Mouse (Mus musculus): ENCODE data around the gene Gm11037. TPM values are rescaled to one million over a fixed set of nuclear protein-coding genes. Genes with fewer than 3 reads are reported as not detected.
A peak's percentile ranks its signal among the peaks of the same experiment; 100 is the strongest.

The Gm11037 gene
- polyA plus RNA-seq, 1 experiment: not detected

DNA sequence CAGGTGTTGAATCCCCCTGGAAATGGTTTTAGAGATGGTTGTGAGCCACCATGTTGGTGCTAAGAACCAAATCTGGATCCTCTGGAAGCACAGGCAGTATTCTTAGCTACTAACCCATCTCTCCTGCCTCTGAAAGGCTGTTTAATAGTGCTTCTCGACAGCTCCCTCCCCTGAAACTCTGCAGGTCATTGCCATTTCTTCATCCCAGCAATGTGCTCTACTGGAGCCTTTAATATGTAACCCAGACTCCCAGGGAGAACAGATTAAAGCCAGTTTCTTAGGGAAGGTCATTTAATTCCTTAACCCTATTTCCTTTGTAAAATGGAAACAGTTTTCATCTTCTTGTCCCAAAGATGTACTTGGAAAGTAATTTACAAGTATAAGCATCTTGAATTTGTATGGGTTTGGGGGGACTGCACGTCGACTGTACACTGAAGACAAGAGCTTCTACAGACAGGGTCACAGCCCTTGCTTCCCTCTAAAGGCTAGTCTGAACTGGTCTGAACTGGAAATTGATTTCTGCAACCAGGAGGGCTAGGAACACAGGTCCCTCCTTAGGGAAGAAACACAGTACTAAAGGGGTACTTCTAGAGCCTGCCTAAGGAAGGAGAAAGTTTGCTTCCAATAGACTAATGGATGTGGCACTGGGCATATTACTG, 42.1 kb downstream of the Gm11037 start:
- Histone ChIP-seq H3K27ac (ENCODE audit: control insufficient read depth, insufficient read depth, low read length) (no peak overlapping the region), H3K4me1 (replicated peaks; ENCODE audit: control insufficient read depth, insufficient read depth, low read length) (peaks cover 23% of the 10 kb centered on the region)
- WGBS: 88% methylated on average over 3 of the region's 3 CpGs

DNA sequence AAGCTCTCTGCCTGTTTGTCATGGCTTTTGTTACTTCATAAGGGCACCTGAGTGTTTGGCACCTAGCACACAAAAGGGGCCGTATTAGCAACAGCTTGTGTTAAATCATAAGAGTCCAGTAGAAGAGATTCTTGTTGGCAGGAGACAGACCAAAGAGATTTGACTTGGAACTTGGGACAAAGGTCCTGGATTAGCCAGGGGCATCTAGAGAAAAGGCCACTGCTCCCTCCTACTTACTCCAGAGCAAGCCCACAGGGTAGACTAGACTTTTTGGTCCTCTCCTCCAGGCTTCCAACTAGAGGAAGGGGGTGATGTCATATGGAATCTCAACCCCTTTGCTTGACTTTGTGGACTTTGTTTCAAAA, 42.6 kb downstream of the Gm11037 start:
- TF ChIP-seq POLR2A (IDR thresholded peaks at IDR 0.05; ENCODE audit: control insufficient read depth, extremely low read depth, insufficient read depth, low read length, poor library complexity): no peak
- TF ChIP-seq CTCF (IDR thresholded peaks at IDR 0.05; ENCODE audit: borderline replicate concordance, control insufficient read depth, extremely low read depth, insufficient read depth, low read length, poor library complexity): no peak
- no peak overlapping the region for H3K27ac ChIP-seq (ENCODE audit: control insufficient read depth, insufficient read depth, low read length)
- H3K4me3 ChIP-seq (ENCODE audit: control insufficient read depth, insufficient read depth, low read length): no peak overlapping the region
- DNase-seq: no peak
- H3K4me1 ChIP-seq (replicated peaks; ENCODE audit: control insufficient read depth, insufficient read depth, low read length): peaks cover 23% of the 10 kb centered on the region
- 95% methylated on average over 1 of the region's 1 CpGs for WGBS
- no peaks in the 10 kb centered on the region; the same call in 1 of the 2 replicates for H3K27me3 ChIP-seq (ENCODE audit: control insufficient read depth, insufficient read depth, low read length)
- no peaks in the 10 kb centered on the region for H3K36me3 ChIP-seq (ENCODE audit: control insufficient read depth, insufficient read depth, low read length)

More for the DNA sequence above, 42.1 kb downstream of the Gm11037 start:
- no peak for DNase-seq
- TF ChIP-seq CTCF (IDR thresholded peaks at IDR 0.05; ENCODE audit: borderline replicate concordance, control insufficient read depth, extremely low read depth, insufficient read depth, low read length, poor library complexity) (no peak), POLR2A (IDR thresholded peaks at IDR 0.05; ENCODE audit: control insufficient read depth, extremely low read depth, insufficient read depth, low read length, poor library complexity) (no peak)
- Histone ChIP-seq H3K36me3 (ENCODE audit: control insufficient read depth, insufficient read depth, low read length) (no peaks in the 10 kb centered on the region), H3K4me3 (ENCODE audit: control insufficient read depth, insufficient read depth, low read length) (no peak overlapping the region), H3K27me3 (ENCODE audit: control insufficient read depth, insufficient read depth, low read length) (no peaks in the 10 kb centered on the region; the same call in 1 of the 2 replicates)

DNA sequence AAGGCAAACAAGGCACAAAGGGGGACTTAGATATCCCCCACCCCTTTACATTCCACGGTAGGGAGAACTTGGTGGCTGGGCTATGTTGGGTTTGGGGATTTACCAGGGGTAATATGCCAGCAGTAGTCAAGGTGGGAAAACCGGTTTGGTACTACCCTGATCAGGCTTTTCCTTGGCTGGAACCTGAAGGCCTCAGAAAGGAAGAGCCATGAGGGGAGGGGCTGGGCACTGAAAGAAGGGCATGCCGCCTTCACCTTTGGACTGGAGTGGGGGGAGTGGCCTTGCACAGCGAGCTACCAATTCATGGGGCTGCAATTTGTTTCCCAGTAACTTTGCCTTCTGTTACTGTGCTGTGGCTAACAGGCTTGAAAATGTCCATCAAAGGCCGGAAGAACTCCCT, 43.2 kb downstream of the Gm11037 start:
- H3K27ac ChIP-seq (ENCODE audit: control insufficient read depth, insufficient read depth, low read length): no peak overlapping the region
- H3K27me3 ChIP-seq (ENCODE audit: control insufficient read depth, insufficient read depth, low read length): no peaks in the 10 kb centered on the region; the same call in 1 of the 2 replicates
- peaks cover 20% of the 10 kb centered on the region for H3K4me1 ChIP-seq (replicated peaks; ENCODE audit: control insufficient read depth, insufficient read depth, low read length)
- no peak for DNase-seq
- H3K36me3 ChIP-seq (ENCODE audit: control insufficient read depth, insufficient read depth, low read length): no peaks in the 10 kb centered on the region
- 95% methylated on average over 5 of the region's 5 CpGs for WGBS
- TF ChIP-seq CTCF (IDR thresholded peaks at IDR 0.05; ENCODE audit: borderline replicate concordance, control insufficient read depth, extremely low read depth, insufficient read depth, low read length, poor library complexity): no peak
- TF ChIP-seq POLR2A (IDR thresholded peaks at IDR 0.05; ENCODE audit: control insufficient read depth, extremely low read depth, insufficient read depth, low read length, poor library complexity): no peak
- no peak overlapping the region for H3K4me3 ChIP-seq (ENCODE audit: control insufficient read depth, insufficient read depth, low read length)

DNA sequence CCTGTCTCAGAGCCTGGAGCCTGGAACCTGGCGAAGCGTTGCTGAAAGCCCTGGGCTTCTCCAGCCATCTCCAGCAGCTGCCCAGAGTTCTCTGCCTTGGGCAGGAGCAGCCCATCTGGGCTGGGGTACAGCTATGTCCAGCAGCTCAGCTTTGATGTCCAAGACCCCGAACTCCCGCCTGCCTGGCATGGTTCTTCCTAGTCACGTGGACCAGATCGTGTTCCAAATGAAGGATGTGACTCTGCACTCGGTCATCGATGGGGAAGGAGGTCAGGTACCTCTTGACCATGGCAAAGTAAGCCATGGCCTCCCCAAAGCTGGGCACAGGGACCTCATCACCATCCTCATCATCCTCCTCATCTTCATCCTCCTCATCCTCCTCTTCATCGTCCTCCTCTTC, 44.6 kb downstream of the Gm11037 start:
- TF ChIP-seq CTCF (IDR thresholded peaks at IDR 0.05; ENCODE audit: borderline replicate concordance, control insufficient read depth, extremely low read depth, insufficient read depth, low read length, poor library complexity) (no peak), POLR2A (IDR thresholded peaks at IDR 0.05; ENCODE audit: control insufficient read depth, extremely low read depth, insufficient read depth, low read length, poor library complexity) (no peak)
- Histone ChIP-seq H3K27ac (ENCODE audit: control insufficient read depth, insufficient read depth, low read length) (no peak overlapping the region), H3K4me3 (ENCODE audit: control insufficient read depth, insufficient read depth, low read length) (no peak overlapping the region), H3K27me3 (ENCODE audit: control insufficient read depth, insufficient read depth, low read length) (no peaks in the 10 kb centered on the region), H3K4me1 (replicated peaks; ENCODE audit: control insufficient read depth, insufficient read depth, low read length) (peaks cover 20% of the 10 kb centered on the region), H3K36me3 (ENCODE audit: control insufficient read depth, insufficient read depth, low read length) (no peaks in the 10 kb centered on the region)
- no peak for DNase-seq
- WGBS: 97% methylated on average over 9 of the region's 9 CpGs

DNA sequence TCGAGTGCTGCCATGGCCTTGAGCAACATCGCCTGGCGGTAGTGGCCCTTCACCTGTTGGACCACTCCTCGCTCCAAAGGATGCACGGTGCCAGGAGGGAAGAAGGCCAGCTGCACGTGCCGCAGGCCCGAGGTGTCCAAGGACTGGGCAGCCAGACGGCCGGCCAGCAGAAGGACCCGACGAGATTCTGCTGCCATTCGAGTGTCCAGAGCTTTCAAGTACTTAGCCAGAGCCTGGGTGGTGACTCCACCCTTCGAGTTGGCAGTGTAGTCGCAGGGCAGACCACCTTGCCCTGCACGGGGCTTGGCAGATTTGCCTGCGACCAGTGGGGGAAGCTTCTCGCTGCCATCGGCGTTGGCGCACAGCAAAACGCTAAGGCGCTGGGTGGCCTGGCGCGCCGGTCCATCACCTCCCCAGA, 45.5 kb downstream of the Gm11037 start:
- DNase-seq: no peak

DNA sequence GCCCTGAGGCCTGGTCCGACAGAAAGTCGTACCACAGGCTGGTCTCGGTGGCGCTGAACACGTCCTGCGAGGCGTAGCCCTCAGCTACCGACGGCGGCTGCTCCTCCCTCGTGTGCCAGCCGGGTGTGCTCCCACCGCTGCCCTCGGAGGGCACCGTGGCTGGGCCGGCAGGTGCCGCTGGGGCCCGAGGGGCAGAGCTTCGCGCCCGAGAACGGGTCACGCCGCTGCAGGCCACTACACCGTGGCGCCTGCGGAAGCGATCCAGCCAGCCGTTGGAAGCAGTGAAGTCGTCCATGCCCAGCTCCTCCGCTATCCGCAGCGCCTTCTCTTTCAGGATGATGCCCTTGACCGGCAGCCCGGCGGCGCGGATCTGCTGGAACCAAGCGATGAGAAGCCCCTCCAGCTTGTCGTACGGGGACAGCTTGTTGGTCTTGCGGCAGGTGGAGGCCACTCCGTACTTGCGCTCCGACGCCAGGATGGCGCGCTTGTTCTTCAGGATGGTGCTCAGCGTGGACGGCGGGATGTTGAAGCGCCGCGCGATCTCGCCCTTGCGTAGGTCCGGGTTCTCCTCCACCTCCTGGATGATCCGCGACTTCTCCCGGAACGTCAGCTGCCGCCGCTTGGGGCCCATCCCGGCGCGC, 46.1 kb downstream of the Gm11037 start:
- Histone ChIP-seq H3K4me3 (ENCODE audit: control insufficient read depth, insufficient read depth, low read length) (peak overlapping the region; percentile 79), H3K4me1 (replicated peaks; ENCODE audit: control insufficient read depth, insufficient read depth, low read length) (peaks cover 20% of the 10 kb centered on the region), H3K27me3 (ENCODE audit: control insufficient read depth, insufficient read depth, low read length) (no peaks in the 10 kb centered on the region), H3K36me3 (ENCODE audit: control insufficient read depth, insufficient read depth, low read length) (no peaks in the 10 kb centered on the region), H3K27ac (ENCODE audit: control insufficient read depth, insufficient read depth, low read length) (no peak overlapping the region)
- WGBS: under 1% methylated on average over 67 of the region's 67 CpGs
- DNase-seq: peak; percentile 39
- TF ChIP-seq POLR2A (IDR thresholded peaks at IDR 0.05; ENCODE audit: control insufficient read depth, extremely low read depth, insufficient read depth, low read length, poor library complexity): no peak
- TF ChIP-seq CTCF (IDR thresholded peaks at IDR 0.05; ENCODE audit: borderline replicate concordance, control insufficient read depth, extremely low read depth, insufficient read depth, low read length, poor library complexity): no peak

More for the DNA sequence above, 45.5 kb downstream of the Gm11037 start:
- 54% methylated on average over 26 of the region's 26 CpGs for WGBS
- H3K4me3 ChIP-seq (ENCODE audit: control insufficient read depth, insufficient read depth, low read length): peak overlapping the region; percentile 79
- H3K27me3 ChIP-seq (ENCODE audit: control insufficient read depth, insufficient read depth, low read length): no peaks in the 10 kb centered on the region
- TF ChIP-seq CTCF (IDR thresholded peaks at IDR 0.05; ENCODE audit: borderline replicate concordance, control insufficient read depth, extremely low read depth, insufficient read depth, low read length, poor library complexity) (no peak; the same call in 1 of the 2 replicates), POLR2A (IDR thresholded peaks at IDR 0.05; ENCODE audit: control insufficient read depth, extremely low read depth, insufficient read depth, low read length, poor library complexity) (no peak)
- peaks cover 20% of the 10 kb centered on the region for H3K4me1 ChIP-seq (replicated peaks; ENCODE audit: control insufficient read depth, insufficient read depth, low read length)
- H3K27ac ChIP-seq (ENCODE audit: control insufficient read depth, insufficient read depth, low read length): no peak overlapping the region
- no peaks in the 10 kb centered on the region for H3K36me3 ChIP-seq (ENCODE audit: control insufficient read depth, insufficient read depth, low read length)
